24 mouse cellular contexts compared by ENCODE assay signal in the genomic region with DNA sequence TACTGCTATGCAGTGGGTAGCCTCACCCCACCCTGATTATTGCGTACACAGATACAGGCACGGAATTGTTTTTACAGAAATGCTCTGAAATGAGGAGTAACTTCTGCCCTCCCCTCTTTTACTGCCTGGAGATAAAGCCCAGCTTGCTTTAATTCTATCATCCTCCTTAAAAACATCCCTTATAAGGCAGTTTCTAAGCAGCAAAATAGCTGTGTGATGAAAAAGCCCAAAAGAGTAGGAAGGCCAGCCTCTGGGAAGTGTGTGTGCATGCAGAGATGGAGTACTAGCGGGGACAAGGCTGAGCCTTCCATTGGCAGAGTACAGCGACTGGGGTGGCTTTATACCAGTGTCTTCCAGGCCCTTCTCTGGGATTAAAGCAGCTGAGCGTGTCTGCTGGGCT.
DNase-seq lines count a peak whose midpoint lies in the region; ATAC-seq and TF ChIP-seq lines count a peak whose summit lies in the region.
"Had no signal": no experiment of that assay in that cellular context is flagged by ENCODE, and none has a peak within 500 bp of the region (broad histone marks: within the 10 kb centered on the region; RNA-seq: fewer than 3 reads in every experiment).

No protein-coding gene starts in this region.

- no peak overlapping the region for H3K9ac ChIP-seq in kidney, embryonic 15.5 days
- H3K9ac ChIP-seq in lung, postnatal 0 days (replicated peaks; ENCODE audit: low read depth), result no peak overlapping the region
- no peak overlapping the region for H3K9ac ChIP-seq in stomach, postnatal 0 days (ENCODE audit: low read length)
- H3K9ac ChIP-seq: forebrain, embryonic 15.5 days; heart, embryonic 15.5 days; hindbrain, embryonic 12.5 days; liver, embryonic 14.5 days; lung, embryonic 14.5 days; neural tube, embryonic 13.5 days had no signal

- H3K4me3 ChIP-seq in heart, embryonic 10.5 days, result no peak overlapping the region
- no peak overlapping the region for H3K4me3 ChIP-seq in kidney, embryonic 15.5 days (replicated peaks)
- no peak overlapping the region for H3K4me3 ChIP-seq in lung, postnatal 0 days (ENCODE audit: low read depth, low read length)
- no peak overlapping the region for H3K4me3 ChIP-seq in stomach, postnatal 0 days (ENCODE audit: low read depth, low read length)
- H3K4me3 ChIP-seq: forebrain, embryonic 10.5 days; forebrain, embryonic 15.5 days; heart, embryonic 15.5 days; hindbrain, embryonic 12.5 days; myocyte; neural tube, embryonic 13.5 days had no signal

- no peaks in the 10 kb centered on the region for H3K27me3 ChIP-seq in heart, embryonic 10.5 days (ENCODE audit: insufficient read depth, poor library complexity, severe bottlenecking)
- no peaks in the 10 kb centered on the region for H3K27me3 ChIP-seq in kidney, embryonic 15.5 days
- no peaks in the 10 kb centered on the region for H3K27me3 ChIP-seq in lung, postnatal 0 days (replicated peaks; ENCODE audit: insufficient read depth, low read length)
- no peaks in the 10 kb centered on the region for H3K27me3 ChIP-seq in stomach, postnatal 0 days (ENCODE audit: control insufficient read depth, insufficient read depth, low read length)
- H3K27me3 ChIP-seq: forebrain, embryonic 15.5 days; heart, embryonic 15.5 days; hindbrain, embryonic 12.5 days; neural tube, embryonic 13.5 days; Patski had no signal

- WGBS in heart, embryonic 10.5 days, result 72% methylated on average over 5 of the region's 5 CpGs
- WGBS in kidney, embryonic 15.5 days, result 71% methylated on average over 5 of the region's 5 CpGs
- WGBS in lung, postnatal 0 days, result 73% methylated on average over 5 of the region's 5 CpGs
- WGBS in stomach, postnatal 0 days, result 66% methylated on average over 5 of the region's 5 CpGs

- no peak for DNase-seq in heart, embryonic 10.5 days (ENCODE audit: low spot score)
- no peak for DNase-seq in heart, postnatal 10 days
- DNase-seq in kidney, adult 8-10 months, result no peak
- DNase-seq in lung, postnatal 0 days (ENCODE audit: low spot score), result peak; percentile 61
- DNase-seq in lung, postnatal 25 days (ENCODE audit: low spot score), result no peak
- DNase-seq in stomach, postnatal 0 days (ENCODE audit: low spot score), result no peak
- DNase-seq: adrenal gland, postnatal 10 days; cerebellum, adult 8-10 months; cerebellum, postnatal 25 days; heart, postnatal 36 days; kidney, postnatal 25 days; liver; lung, embryonic 14.5 days had no signal

- TF ChIP-seq EP300 in lung, postnatal 0 days (IDR thresholded peaks at IDR 0.05), result no peak
- TF ChIP-seq EP300 in stomach, postnatal 0 days (optimal IDR thresholded peaks at IDR 0.05), result no peak

- 0 out of 2 replicates have a peak overlapping the region, but pooled peaks have one; percentile 25 for H3K27ac ChIP-seq in heart, embryonic 10.5 days
- H3K27ac ChIP-seq in kidney, embryonic 15.5 days, result peak overlapping the region; percentile 75
- H3K27ac ChIP-seq in lung, postnatal 0 days (ENCODE audit: low read length), result peak overlapping the region; percentile 43; the same call in 1 of the 2 replicates
- peak overlapping the region; percentile 42 for H3K27ac ChIP-seq in stomach, postnatal 0 days (replicated peaks)
- H3K27ac ChIP-seq: forebrain, embryonic 10.5 days; forebrain, embryonic 15.5 days; heart, embryonic 15.5 days; hindbrain, embryonic 12.5 days; hindbrain, postnatal 0 days; liver, embryonic 14.5 days; neural tube, embryonic 13.5 days had no signal

- H3K9me3 ChIP-seq in heart, embryonic 10.5 days, result no peaks in the 10 kb centered on the region
- no peaks in the 10 kb centered on the region for H3K9me3 ChIP-seq in kidney, embryonic 15.5 days (replicated peaks)
- H3K9me3 ChIP-seq in lung, postnatal 0 days (ENCODE audit: low read length), result no peaks in the 10 kb centered on the region
- H3K9me3 ChIP-seq in stomach, postnatal 0 days (ENCODE audit: control insufficient read depth, low read length), result no peaks in the 10 kb centered on the region
- H3K9me3 ChIP-seq: forebrain, embryonic 10.5 days; forebrain, embryonic 15.5 days; heart, embryonic 15.5 days; hindbrain, embryonic 12.5 days; neural tube, embryonic 13.5 days had no signal

- peaks cover 6% of the 10 kb centered on the region; the same call in 1 of the 2 replicates for H3K36me3 ChIP-seq in heart, embryonic 10.5 days
- H3K36me3 ChIP-seq in kidney, embryonic 15.5 days, result 0 out of 2 replicates have a peak, but pooled peaks cover 7% of the 10 kb centered on the region
- no peaks in the 10 kb centered on the region for H3K36me3 ChIP-seq in lung, postnatal 0 days (ENCODE audit: insufficient read depth, low read length)
- H3K36me3 ChIP-seq in stomach, postnatal 0 days (ENCODE audit: control insufficient read depth, insufficient read depth, low read length), result no peaks in the 10 kb centered on the region
- H3K36me3 ChIP-seq: forebrain, embryonic 15.5 days; heart, embryonic 15.5 days; hindbrain, embryonic 12.5 days; neural tube, embryonic 13.5 days had no signal

- peaks cover 52% of the 10 kb centered on the region for H3K4me1 ChIP-seq in heart, embryonic 10.5 days
- H3K4me1 ChIP-seq in kidney, embryonic 15.5 days, result peaks cover 67% of the 10 kb centered on the region
- H3K4me1 ChIP-seq in lung, postnatal 0 days (ENCODE audit: insufficient read depth, low read depth, low read length), result 0 out of 2 replicates have a peak, but pooled peaks cover 7% of the 10 kb centered on the region
- no peaks in the 10 kb centered on the region for H3K4me1 ChIP-seq in stomach, postnatal 0 days (replicated peaks; ENCODE audit: control insufficient read depth, insufficient read depth)

- intact Hi-C loops in heart, postnatal 10 days (cut with DNase I), result no loop called here

- no peak overlapping the region for H3K4me2 ChIP-seq in kidney, embryonic 15.5 days
- H3K4me2 ChIP-seq in lung, postnatal 0 days (replicated peaks; ENCODE audit: low read depth, low read length), result no peak overlapping the region
- no peak overlapping the region for H3K4me2 ChIP-seq in stomach, postnatal 0 days (replicated peaks; ENCODE audit: low read depth)
- H3K4me2 ChIP-seq: forebrain, embryonic 15.5 days; heart, embryonic 15.5 days; hindbrain, embryonic 12.5 days; lung, embryonic 14.5 days; midbrain, embryonic 11.5 days; neural tube, embryonic 13.5 days had no signal

- no peak for ATAC-seq in kidney, embryonic 15.5 days (replicated peaks; ENCODE audit: low FRiP score)
- peak; percentile 52 for ATAC-seq in lung, postnatal 0 days
- ATAC-seq in stomach, postnatal 0 days (ENCODE audit: low FRiP score, low TSS enrichment), result no peak
- ATAC-seq: forebrain, embryonic 15.5 days; hindbrain, postnatal 0 days had no signal

- no peak for TF ChIP-seq CTCF in lung, postnatal 0 days (IDR thresholded peaks at IDR 0.05)
- TF ChIP-seq CTCF in stomach, postnatal 0 days (IDR thresholded peaks at IDR 0.05; ENCODE audit: low read depth), result no peak

Comparison
In these comparisons a context has a peak if more than half of its experiments do, and no peak if none do; other contexts are left out.
1. H3K27ac ChIP-seq: peak in every context shown above with its lines; median percentile 75 in kidney, embryonic 15.5 days; 43 in lung, postnatal 0 days; 42 in stomach, postnatal 0 days; 25 in heart, embryonic 10.5 days.